Mouse (Mus musculus): ENCODE data around the gene Lama2.

DNA sequence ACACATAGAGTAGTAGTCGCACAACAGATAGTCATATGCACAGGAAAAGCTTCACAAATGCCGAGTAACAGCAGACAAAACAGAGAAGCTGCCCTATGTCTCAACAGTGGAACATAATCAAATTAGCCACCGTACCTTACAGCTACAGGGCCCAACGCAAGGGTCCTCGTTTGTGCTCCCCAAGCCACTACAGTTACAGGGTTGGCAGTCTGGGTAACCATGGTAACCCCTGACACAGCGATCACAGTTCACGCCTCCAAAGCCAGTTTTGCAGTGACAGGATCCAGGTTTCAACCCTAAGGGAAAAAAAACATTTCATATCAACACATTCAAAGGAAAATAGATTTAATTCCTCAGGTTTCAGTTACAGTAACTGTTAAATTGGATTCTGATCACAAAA lies 275.3 kb downstream of the Lama2 start:
- TF ChIP-seq CTCF (IDR thresholded peaks at IDR 0.05; ENCODE audit: borderline replicate concordance, extremely low read depth, insufficient read depth, insufficient read length) = no peak
- TF ChIP-seq POLR2A (IDR thresholded peaks at IDR 0.05; ENCODE audit: borderline replicate concordance, extremely low read depth, insufficient read depth, insufficient read length, poor library complexity, severe bottlenecking) = no peak

Measured in brain, embryonic 14.5 days (tissue).